Mouse (Mus musculus) CH12.LX (cell line): Measurements from ENCODE around the gene Supt3. TPM values are rescaled to one million over a fixed set of nuclear protein-coding genes. Genes with fewer than 3 reads are reported as not detected.

Source experiments
- DNase-seq: peaks from one replicate; pipeline ENCODE4 v3.0.0-alpha.2; 2013; ENCODE audit errors: extremely low read depth
- H3K27ac ChIP-seq: 2 replicates; pipeline ENCODE4 v1.5.1; 2012; ENCODE audit warnings: low read depth, mild to moderate bottlenecking, control low read depth, moderate library complexity; ENCODE audit not compliant: insufficient read depth
- H3K27me3 ChIP-seq: replicated peaks from 2 replicates; pipeline ENCODE3; 2012; ENCODE audit warnings: inconsistent platforms
- H3K36me3 ChIP-seq, 2 experiments: replicated peaks in 1 of 2; 2 replicates each; pipeline versions ENCODE3 to v1.6.1; 2012; ENCODE audit warnings: inconsistent platforms in 1 of 2, low read length in 1 of 2, mild to moderate bottlenecking in 1 of 2, mixed read lengths in 1 of 2, moderate library complexity in 1 of 2; ENCODE audit not compliant: control insufficient read depth in 1 of 2, insufficient read depth in 1 of 2
- H3K4me1 ChIP-seq, 2 experiments: 2 replicates each; pipeline ENCODE4 v1.6.1; 2012; ENCODE audit warnings: inconsistent platforms in 1 of 2, moderate library complexity in 1 of 2; ENCODE audit not compliant: insufficient read depth in 2 of 2, control insufficient read depth in 1 of 2
- H3K4me2 ChIP-seq: 2 replicates; pipeline ENCODE4 v1.6.1; 2012; ENCODE audit warnings: low read depth, mild to moderate bottlenecking, control low read depth; ENCODE audit not compliant: poor library complexity, insufficient read depth, severe bottlenecking
- H3K4me3 ChIP-seq, 3 experiments: fragments of 150-350 bp in 1 of 3; sonication (generic) in 1 of 3; replicated peaks in 1 of 3; 2 replicates each; pipeline versions ENCODE3 to v1.5.1; 2011 to 2012; ENCODE audit warnings: low read depth in 2 of 3, low read length in 2 of 3, mild to moderate bottlenecking in 2 of 3, moderate library complexity in 2 of 3, control low read depth in 1 of 3, improper control_type of control experiment in 1 of 3, inconsistent platforms in 1 of 3, mixed read lengths in 1 of 3; ENCODE audit not compliant: poor library complexity in 1 of 3
- H3K79me2 ChIP-seq: replicated peaks from 2 replicates; pipeline ENCODE4 v1.6.1; 2012; ENCODE audit warnings: mild to moderate bottlenecking, moderate library complexity; ENCODE audit not compliant: control insufficient read depth, poor library complexity, insufficient read depth, severe bottlenecking; ENCODE audit errors: extremely low read depth
- H3K9ac ChIP-seq: 2 replicates; pipeline ENCODE4 v1.6.1; 2012; ENCODE audit warnings: low read depth, mild to moderate bottlenecking, control low read depth, moderate library complexity; ENCODE audit not compliant: insufficient read depth
- H3K9me3 ChIP-seq: replicated peaks from 2 replicates; pipeline ENCODE3; 2012; ENCODE audit warnings: low read length, inconsistent platforms, mixed read lengths
- BHLHE40 ChIP-seq: IDR thresholded peaks from 2 replicates; pipeline ENCODE4 v1.6.1; 2011; ENCODE audit warnings: mild to moderate bottlenecking, low read depth, low read length, improper control_type of control experiment
- CHD1 ChIP-seq: IDR thresholded peaks from 2 replicates; pipeline ENCODE4 v1.6.1; 2012; ENCODE audit warnings: low read depth, low read length, improper control_type of control experiment, inconsistent platforms
- CHD2 ChIP-seq: IDR thresholded peaks from 2 replicates; pipeline ENCODE4 v1.6.1; 2011; ENCODE audit warnings: low read length, improper control_type of control experiment
- CTCF ChIP-seq, 2 experiments: IDR thresholded peaks in 1 of 2; conservative IDR thresholded peaks in 1 of 2; 2 replicates each; pipeline ENCODE4 v1.5.1; 2011 to 2012; ENCODE audit warnings: low read depth in 2 of 2, low read length in 2 of 2, improper control_type of control experiment in 1 of 2, inconsistent platforms in 1 of 2, mild to moderate bottlenecking in 1 of 2, moderate library complexity in 1 of 2
- E2F4 ChIP-seq: IDR thresholded peaks from 2 replicates; pipeline ENCODE4 v1.6.1; 2011; ENCODE audit warnings: low read depth, low read length, improper control_type of control experiment; ENCODE audit not compliant: insufficient replicate concordance
- ELF1 ChIP-seq: IDR thresholded peaks from 2 replicates; pipeline ENCODE4 v1.6.1; 2014; ENCODE audit warnings: low read depth, mild to moderate bottlenecking, inconsistent platforms, low read length, improper control_type of control experiment
- EP300 ChIP-seq: IDR thresholded peaks from 2 replicates; pipeline ENCODE4 v1.6.1; 2011; ENCODE audit warnings: low read length, improper control_type of control experiment
- HCFC1 ChIP-seq: IDR thresholded peaks from 2 replicates; pipeline ENCODE4 v1.6.1; 2012; ENCODE audit warnings: low read depth, mild to moderate bottlenecking, inconsistent platforms, low read length, improper control_type of control experiment
- IRF4 ChIP-seq: IDR thresholded peaks from 2 replicates; pipeline ENCODE4 v1.6.1; 2014; ENCODE audit warnings: low read depth, mild to moderate bottlenecking, inconsistent platforms, low read length, improper control_type of control experiment
- JUN ChIP-seq: IDR thresholded peaks from 2 replicates; pipeline ENCODE4 v1.6.1; 2011; ENCODE audit warnings: low read depth, mild to moderate bottlenecking, low read length, improper control_type of control experiment, moderate library complexity; ENCODE audit not compliant: insufficient read depth
- JUND ChIP-seq: conservative IDR thresholded peaks from 2 replicates; pipeline ENCODE4 v1.6.1; 2011; ENCODE audit warnings: low read depth, low read length, improper control_type of control experiment
- MAFK ChIP-seq: IDR thresholded peaks from 2 replicates; pipeline ENCODE4 v1.6.1; 2011; ENCODE audit warnings: low read length, improper control_type of control experiment; ENCODE audit not compliant: insufficient replicate concordance
- MAX ChIP-seq: IDR thresholded peaks from 2 replicates; pipeline ENCODE4 v1.6.1; 2011; ENCODE audit warnings: low read length, improper control_type of control experiment
- MAZ ChIP-seq: IDR thresholded peaks from 2 replicates; pipeline ENCODE4 v1.6.1; 2012; ENCODE audit warnings: low read depth, mild to moderate bottlenecking, inconsistent platforms, low read length, improper control_type of control experiment, moderate library complexity
- MEF2A ChIP-seq: IDR thresholded peaks from 2 replicates; pipeline ENCODE4 v1.6.1; 2014; ENCODE audit warnings: low read depth, mild to moderate bottlenecking, inconsistent platforms, low read length, improper control_type of control experiment, borderline replicate concordance
- MYC ChIP-seq: IDR thresholded peaks from 2 replicates; pipeline ENCODE4 v1.6.1; 2011; ENCODE audit warnings: low read depth, mild to moderate bottlenecking, improper control_type of control experiment, low read length
- NRF1 ChIP-seq: IDR thresholded peaks from 2 replicates; pipeline ENCODE4 v1.6.1; 2014; ENCODE audit warnings: low read depth, mild to moderate bottlenecking, inconsistent platforms, low read length, improper control_type of control experiment, moderate library complexity
- PAX5 ChIP-seq: IDR thresholded peaks from 2 replicates; pipeline ENCODE4 v1.6.1; 2012; ENCODE audit warnings: low read length, inconsistent platforms, mixed read lengths
- POLR2A ChIP-seq: IDR thresholded peaks from 2 replicates; pipeline ENCODE4 v1.6.1; 2011; ENCODE audit warnings: low read depth, mild to moderate bottlenecking, improper control_type of control experiment, low read length
- POLR2AphosphoS2 ChIP-seq: IDR thresholded peaks from 2 replicates; pipeline ENCODE4 v1.6.1; 2011; ENCODE audit warnings: low read depth, low read length, improper control_type of control experiment
- RAD21 ChIP-seq: IDR thresholded peaks from 2 replicates; pipeline ENCODE4 v1.6.1; 2011; ENCODE audit warnings: low read depth, mild to moderate bottlenecking, low read length, improper control_type of control experiment, moderate library complexity
- SIN3A ChIP-seq: IDR thresholded peaks from 2 replicates; pipeline ENCODE4 v1.6.1; 2012; ENCODE audit warnings: low read length, improper control_type of control experiment, inconsistent platforms
- SMC3 ChIP-seq: IDR thresholded peaks from 2 replicates; pipeline ENCODE4 v1.6.1; 2011; ENCODE audit warnings: low read depth, low read length, improper control_type of control experiment
- USF1 ChIP-seq: IDR thresholded peaks from 2 replicates; pipeline ENCODE4 v1.6.1; 2014; ENCODE audit warnings: low read depth, mild to moderate bottlenecking, inconsistent platforms, low read length, improper control_type of control experiment
- ZC3H11A ChIP-seq: IDR thresholded peaks from 2 replicates; pipeline ENCODE4 v1.6.1; 2012; ENCODE audit warnings: low read depth, mild to moderate bottlenecking, inconsistent platforms, low read length, improper control_type of control experiment
- ZMIZ1 ChIP-seq: IDR thresholded peaks from 2 replicates; pipeline ENCODE4 v1.6.1; 2012; ENCODE audit warnings: low read depth, mild to moderate bottlenecking, inconsistent platforms, low read length, improper control_type of control experiment
- ZNF384 ChIP-seq: IDR thresholded peaks from 2 replicates; pipeline ENCODE4 v1.6.1; 2012; ENCODE audit warnings: low read depth, low read length, improper control_type of control experiment, inconsistent platforms
- dilution Hi-C: fragments of 300-500 bp; cut with MboI; formaldehyde crosslinking; loops from 2 replicates; pipeline ENCODE4 v1.14.3; 2020; ENCODE audit warnings: low sequenced_read_pairs; ENCODE audit not compliant: extremely low pct_unique_long_range_greater_than_20kb, extremely low pct_ligation_motif_present
- in situ Hi-C: fragments of 300-500 bp; cut with MboI; formaldehyde crosslinking; loops from 3 replicates; pipeline ENCODE4 v1.14.3; 2019; ENCODE audit warnings: low sequenced_read_pairs, low pct_ligation_motif_present, low pct_unique_long_range_greater_than_20kb, mixed read lengths
- polyA plus RNA-seq: library from polyadenylated mRNA; unstranded; fragments of >175 nt; gene quantifications from 2 replicates; pipeline ENCODE4 v1.2.1, GENCODE M21; 2012; ENCODE audit warnings: low read depth; ENCODE audit not compliant: insufficient read length
- total RNA-seq, 2 experiments: library from RNA; depleted of rRNA; stranded (reverse); fragments of 300-350 nt in 1 of 2; fragments of >200 nt in 1 of 2; gene quantifications; 2 replicates each; pipeline ENCODE4 v1.2.3; 2012 to 2014

The Supt3 gene
- total and polyA plus RNA-seq, 3 experiments: 8.3 to 22.7 (median 13.1) TPM

GRCm38 (mm10) chr17:45144656-45145055, 367.7 kb downstream of the Supt3 start:
- Histone ChIP-seq H3K79me2 (no peaks in the 10 kb centered on the region), H3K4me1 (no peaks in the 10 kb centered on the region), H3K9me3 (no peaks in the 10 kb centered on the region), H3K9ac (no peak overlapping the region), H3K36me3 (no peaks in the 10 kb centered on the region), H3K27ac (no peak overlapping the region), H3K4me3 (no peak overlapping the region), H3K27me3 (no peaks in the 10 kb centered on the region), H3K4me2 (no peak overlapping the region)
- dilution Hi-C loops: no loop called here
- DNase-seq: no peak
- in situ Hi-C loops: no loop called here
- TF ChIP-seq SIN3A (no peak), RAD21 (no peak), NRF1 (no peak), ZC3H11A (no peak), CHD1 (no peak)

DNA sequence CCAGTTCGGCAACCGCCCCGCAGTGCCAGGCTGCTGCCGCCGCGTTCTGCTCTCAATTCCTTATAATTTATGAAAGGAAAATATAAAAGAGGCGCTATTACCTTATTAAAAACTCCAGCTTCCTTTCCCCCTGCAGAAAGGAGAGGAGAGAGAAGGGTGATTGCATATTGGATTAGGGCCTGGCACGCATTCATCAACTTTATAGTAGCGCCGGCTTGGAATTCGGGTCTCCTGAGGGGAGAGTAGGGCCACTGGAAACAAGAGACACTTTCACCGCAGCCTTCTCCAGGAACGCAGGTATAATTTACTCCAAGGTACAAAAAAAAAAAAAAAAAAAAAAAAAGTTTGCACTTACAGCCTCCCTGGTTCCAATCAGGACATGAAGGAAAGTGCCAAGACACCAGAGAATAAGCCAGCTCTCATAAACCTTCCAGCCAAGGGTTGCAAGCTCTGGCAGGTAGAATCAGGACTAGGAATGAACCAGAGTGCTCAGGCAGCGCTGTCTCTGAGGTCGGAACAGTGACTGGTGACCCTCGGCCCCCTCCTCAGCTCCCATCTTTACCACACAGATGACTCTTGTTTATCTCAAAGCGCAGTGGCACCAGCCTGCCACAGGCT, 374.5 kb downstream of the Supt3 start:
- Histone ChIP-seq H3K36me3 (no peaks in the 10 kb centered on the region), H3K4me2 (no peak overlapping the region)
- TF ChIP-seq BHLHE40 (no peak), JUND (no peak), MEF2A (no peak), MAZ (no peak), MYC (no peak), ZMIZ1 (no peak), CHD1 (no peak), MAX (no peak), ZC3H11A (no peak), SMC3 (no peak), POLR2AphosphoS2 (no peak)
- TF ChIP-seq, all 38 proteins: peak for 0
- no peak for DNase-seq
- no peaks in the 10 kb centered on the region for H3K27me3 ChIP-seq
- no peaks in the 10 kb centered on the region for H3K79me2 ChIP-seq
- H3K4me3 ChIP-seq: no peak overlapping the region
- dilution Hi-C loops: no loop called here
- no peaks in the 10 kb centered on the region for H3K9me3 ChIP-seq
- H3K4me1 ChIP-seq: no peaks in the 10 kb centered on the region
- H3K27ac ChIP-seq: no peak overlapping the region
- no peak overlapping the region for H3K9ac ChIP-seq
- in situ Hi-C loops: no loop called here

DNA sequence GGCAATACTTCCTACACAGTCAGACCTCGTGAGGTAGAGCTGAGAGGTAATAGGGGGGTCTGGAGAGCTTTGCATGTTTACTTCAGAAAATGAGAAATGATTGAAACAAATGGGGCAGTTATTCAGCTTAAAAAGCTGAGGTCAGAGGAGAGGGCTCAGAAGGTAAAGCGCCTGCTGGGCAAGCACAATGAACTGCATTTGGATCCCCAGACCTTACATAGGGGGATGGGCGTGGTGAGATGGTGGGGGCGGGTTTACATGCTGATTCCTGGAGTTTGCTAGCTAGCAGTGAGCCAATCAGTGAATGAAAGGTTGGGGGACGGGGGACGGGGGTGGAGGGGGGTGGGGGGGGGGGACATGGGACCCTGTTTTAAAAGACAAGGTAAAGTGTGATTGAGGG, 376.8 kb downstream of the Supt3 start:
- in situ Hi-C loops (no loop called here), dilution Hi-C loops (no loop called here)
- no peaks in the 10 kb centered on the region for H3K36me3 ChIP-seq
- no peaks in the 10 kb centered on the region for H3K27me3 ChIP-seq
- DNase-seq: no peak
- H3K4me2 ChIP-seq: no peak overlapping the region
- H3K27ac ChIP-seq: no peak overlapping the region
- H3K4me1 ChIP-seq: no peaks in the 10 kb centered on the region
- no peak overlapping the region for H3K9ac ChIP-seq
- H3K79me2 ChIP-seq: no peaks in the 10 kb centered on the region
- no peaks in the 10 kb centered on the region for H3K9me3 ChIP-seq
- no peak overlapping the region for H3K4me3 ChIP-seq
- TF ChIP-seq ZNF384 (no peak), ELF1 (no peak), CHD2 (no peak), CHD1 (no peak), MAFK (no peak), ZC3H11A (no peak), JUN (no peak), ZMIZ1 (no peak), PAX5 (no peak), RAD21 (no peak), E2F4 (no peak), JUND (no peak), CTCF (conservative IDR thresholded peaks at IDR 0.05 in 1 of 2, IDR thresholded peaks at IDR 0.05 in 1 of 2; ENCODE audit: low read depth in 2 of 2, low read length in 2 of 2) (no peak), POLR2A (no peak), HCFC1 (no peak), IRF4 (no peak), USF1 (no peak), EP300 (no peak)
